Mouse (Mus musculus): ENCODE results near the gene Fgf9.

DNA sequence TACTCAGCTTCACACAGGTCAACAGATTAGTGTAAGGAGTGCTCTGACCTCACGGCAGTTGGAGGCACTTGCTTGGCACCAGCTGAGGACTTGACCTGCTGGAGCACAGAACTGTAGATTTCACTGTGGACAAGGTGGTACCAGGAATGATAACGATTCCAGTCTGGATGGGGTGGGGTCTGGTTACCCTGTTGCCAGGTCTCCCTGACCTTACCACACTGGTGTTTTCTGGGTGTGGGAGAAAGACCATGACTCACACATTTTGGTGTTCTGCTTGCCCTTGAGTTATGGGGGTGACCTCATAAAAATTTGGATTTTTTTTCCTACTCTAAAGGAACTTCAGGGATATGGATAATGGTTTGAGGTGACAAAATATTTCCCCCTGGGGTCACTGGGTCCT is 9.1 kb downstream of the Fgf9 start:
- TF ChIP-seq POLR2A (IDR thresholded peaks at IDR 0.05; ENCODE audit: borderline replicate concordance, control insufficient read depth, low read depth, low read length) (no peak), CTCF (IDR thresholded peaks at IDR 0.05; ENCODE audit: control insufficient read depth, insufficient read depth, low read length) (no peak)
